Mouse (Mus musculus) urinary bladder, adult 2 months (tissue): ENCODE data around the gene Colec11. TPM values are rescaled to one million over a fixed set of nuclear protein-coding genes. Genes with fewer than 3 reads are reported as not detected.

Experiments
- DNase-seq: peaks from one replicate; pipeline ENCODE4 v3.0.0; 2022; ENCODE audit warnings: low spot score
- polyA plus RNA-seq: library from polyadenylated mRNA; depleted of rRNA; stranded (reverse); fragments of >200 nt; gene quantifications from 2 replicates; pipeline ENCODE4 v1.2.3, GENCODE M21; 2012; rRNA removed

Gene Colec11
- 5.4 and 7.9 TPM in 2 replicates for polyA plus RNA-seq

GRCm38 (mm10) chr12:28623195-28623594 is at the start of gene Colec11:
Gene Colec11, minus strand, starts transcription at chr12:28623377.
- DNase-seq = no peak

- DNase-seq = no peak
These were observed 44.1 kb upstream of the Colec11 start for GRCm38 (mm10) chr12:28667287-28667686.

- no peak for DNase-seq
These were observed 43.6 kb upstream of the Colec11 start for GRCm38 (mm10) chr12:28666734-28667133.

DNA sequence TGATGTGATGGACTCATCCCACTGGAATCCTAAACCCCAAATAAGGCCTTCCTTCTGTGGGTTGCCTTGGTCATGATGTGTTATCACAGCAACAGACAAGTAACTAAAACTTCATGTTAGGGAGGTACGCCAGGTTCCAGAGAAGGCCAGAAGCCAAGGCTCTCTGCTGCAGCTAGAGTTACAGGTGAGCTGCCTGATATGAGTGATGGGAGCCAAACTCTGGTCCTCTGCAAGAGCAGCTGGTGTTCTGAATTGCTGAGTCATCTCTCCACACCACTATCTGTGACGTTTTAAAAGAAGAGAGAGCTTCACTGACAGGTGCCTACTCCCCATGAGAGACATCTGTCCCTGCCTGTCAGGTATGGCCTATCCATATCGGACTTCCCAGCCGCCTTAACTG is 39.5 kb upstream of the Colec11 start:
- DNase-seq = no peak

- peak; percentile 82 for DNase-seq
These were observed 26.2 kb upstream of the Colec11 start, which contains the start of gene Rnaseh1 for GRCm38 (mm10) chr12:28649141-28650110. Gene Rnaseh1, plus strand, starts transcription at chr12:28649602.

GRCm38 (mm10) chr12:28638778-28639177 is 15.6 kb upstream of the Colec11 start:
- DNase-seq = no peak

GRCm38 (mm10) chr12:28636543-28636942 is 13.4 kb upstream of the Colec11 start:
- no peak for DNase-seq

DNA sequence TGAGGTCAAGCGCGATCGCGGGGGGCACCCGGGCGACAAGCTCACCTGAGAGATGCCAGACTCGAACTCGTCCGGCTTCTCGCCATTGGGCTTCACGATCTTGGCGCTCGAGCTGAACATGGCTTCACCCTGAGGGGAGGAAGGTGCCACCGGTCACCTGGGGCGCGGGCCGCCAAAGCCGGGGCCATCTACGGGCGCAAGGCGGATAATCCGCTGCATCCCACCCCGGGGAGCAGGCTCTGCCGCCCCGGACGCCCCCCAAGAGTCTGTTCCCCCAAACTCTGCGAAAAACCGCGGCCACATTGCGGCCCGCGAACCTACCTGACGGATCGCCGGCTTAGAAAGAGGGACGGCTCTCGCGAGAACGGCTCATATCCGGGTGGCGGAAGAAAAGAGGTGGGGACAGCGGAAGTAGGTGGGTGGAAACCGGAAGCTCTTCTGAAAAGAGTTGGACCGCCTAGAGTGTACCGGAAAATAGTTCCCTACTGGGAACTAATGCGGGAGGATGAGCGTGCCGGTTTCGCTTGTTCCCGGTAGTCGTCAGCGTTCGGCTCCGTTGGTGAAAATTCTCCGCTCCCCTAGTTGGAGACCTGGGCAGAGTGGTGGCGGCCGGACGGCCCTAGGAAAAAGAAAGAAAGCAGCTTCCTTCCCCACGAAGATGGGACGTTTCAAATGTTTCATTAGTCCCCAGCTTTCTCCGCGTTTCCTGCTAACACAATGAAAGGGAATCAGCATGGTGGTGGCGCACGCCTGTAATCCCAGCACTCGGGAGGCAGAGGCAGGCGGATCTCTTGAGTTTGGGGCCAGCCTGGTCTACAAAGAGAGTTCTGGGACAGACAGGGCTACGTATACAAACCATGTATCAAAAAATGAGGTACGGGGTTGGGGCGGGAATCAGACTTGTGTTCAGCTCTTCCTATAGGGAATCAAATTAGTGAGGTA is 12.6 kb upstream of the Colec11 start, which contains the start of gene Rps7:
Gene Rps7, minus strand, starts transcription at position 419 of the 942 bp plus-strand sequence.
- peak; percentile 83 for DNase-seq

GRCm38 (mm10) chr12:28635058-28635534 is 11.9 kb upstream of the Colec11 start:
- no peak for DNase-seq

DNA sequence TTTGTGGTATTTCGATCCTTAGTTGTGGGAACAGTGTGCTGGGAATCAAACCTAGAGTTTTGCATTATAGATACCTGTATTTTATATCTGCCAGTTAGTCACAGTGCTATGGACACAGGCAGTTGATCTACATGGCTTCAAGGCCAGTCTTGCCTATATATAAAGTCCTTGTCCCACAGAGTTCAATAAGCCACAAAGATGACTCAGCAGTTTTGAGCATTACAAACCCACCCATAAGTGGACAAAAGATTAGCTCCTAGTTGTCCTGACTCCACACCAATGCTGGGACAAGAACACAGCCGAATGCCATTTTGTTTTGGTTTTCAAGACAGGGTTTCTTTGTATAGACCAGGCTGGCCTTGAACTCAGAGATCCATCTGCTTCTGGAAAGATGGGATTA is 5.3 kb upstream of the Colec11 start:
- DNase-seq = no peak

GRCm38 (mm10) chr12:28627092-28627491 is 3.9 kb upstream of the Colec11 start:
- DNase-seq = no peak

DNA sequence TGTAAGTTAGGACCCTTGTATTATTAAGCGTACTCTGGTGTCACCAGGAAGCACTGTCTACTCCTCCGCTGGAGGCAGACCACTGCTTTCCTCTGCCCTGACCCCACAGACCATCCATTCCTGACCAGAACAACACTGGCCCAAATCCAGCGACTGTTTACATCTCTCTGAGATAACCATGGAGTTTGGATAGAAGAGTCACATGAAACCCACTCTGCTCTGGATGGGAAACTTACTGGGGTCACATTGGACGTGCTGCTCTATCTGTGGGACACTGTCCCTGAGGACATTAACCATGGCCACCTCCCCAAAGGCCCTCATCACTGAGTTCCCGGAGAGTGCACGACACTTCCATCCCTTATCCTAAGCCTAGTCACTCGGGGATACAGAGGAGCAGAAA is 2.2 kb upstream of the Colec11 start:
- no peak for DNase-seq

GRCm38 (mm10) chr12:28624251-28624650 is 1.1 kb upstream of the Colec11 start:
- no peak for DNase-seq

DNA sequence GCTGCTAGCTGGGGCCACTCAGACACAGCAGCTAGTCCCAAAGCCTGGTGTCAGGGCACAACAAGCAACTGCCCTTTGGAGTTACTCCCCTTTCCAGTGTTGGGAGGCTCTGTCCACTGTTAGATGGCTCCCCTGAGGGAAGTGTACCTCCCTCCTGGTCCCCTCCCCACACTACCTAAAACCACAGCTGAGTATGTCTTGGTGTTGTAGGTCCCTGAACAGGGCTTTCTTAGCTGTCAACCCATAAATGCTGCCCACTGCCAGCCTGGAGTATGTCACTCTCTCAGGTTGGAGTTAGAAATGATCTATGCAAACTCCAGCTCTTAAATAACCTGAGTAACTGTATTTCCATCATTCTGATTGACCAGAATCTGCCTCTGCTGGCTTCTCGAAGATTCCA is 536 bp downstream of the Colec11 start:
- DNase-seq = no peak

- DNase-seq = no peak
These were observed 1.0 kb downstream of the Colec11 start for GRCm38 (mm10) chr12:28622167-28622532.

GRCm38 (mm10) chr12:28621451-28622166 is 1.6 kb downstream of the Colec11 start:
- DNase-seq = no peak

DNA sequence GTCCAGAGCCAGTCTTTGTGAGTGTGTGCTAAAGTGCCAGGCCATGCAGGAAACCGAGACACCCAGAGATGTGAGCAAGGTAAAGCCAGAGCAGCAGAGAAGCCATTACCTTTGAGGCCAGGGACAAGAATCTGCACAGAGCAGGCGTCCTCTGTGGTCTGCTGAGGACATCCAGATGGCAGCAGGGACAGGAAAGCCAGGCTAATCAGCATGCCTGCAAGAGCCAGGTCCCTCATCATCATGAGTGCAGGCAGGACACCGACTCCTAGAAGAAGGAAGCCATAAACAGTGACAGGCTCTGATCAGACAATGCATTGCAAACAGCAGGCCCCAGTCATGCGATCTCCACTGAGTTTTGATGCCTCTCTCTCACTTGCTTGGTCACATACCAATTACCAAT is 5.9 kb downstream of the Colec11 start:
- no peak for DNase-seq

- no peak for DNase-seq
These were observed 8.8 kb downstream of the Colec11 start for GRCm38 (mm10) chr12:28614401-28614800.

GRCm38 (mm10) chr12:28612391-28612790 is 10.8 kb downstream of the Colec11 start:
- no peak for DNase-seq

GRCm38 (mm10) chr12:28607546-28608305 is 15.5 kb downstream of the Colec11 start:
- no peak for DNase-seq

GRCm38 (mm10) chr12:28603494-28603893 is 19.7 kb downstream of the Colec11 start:
- DNase-seq = no peak
